Mouse (Mus musculus): ENCODE results near the gene Cct8l1.

Gene Cct8l1

GRCm38 (mm10) chr5:25515767-25516166 is at the start of gene Cct8l1:
Cct8l1 (plus strand) TSS chr5:25516067.
- DNase-seq (ENCODE audit: low spot score in 2 of 2): no peak

DNA sequence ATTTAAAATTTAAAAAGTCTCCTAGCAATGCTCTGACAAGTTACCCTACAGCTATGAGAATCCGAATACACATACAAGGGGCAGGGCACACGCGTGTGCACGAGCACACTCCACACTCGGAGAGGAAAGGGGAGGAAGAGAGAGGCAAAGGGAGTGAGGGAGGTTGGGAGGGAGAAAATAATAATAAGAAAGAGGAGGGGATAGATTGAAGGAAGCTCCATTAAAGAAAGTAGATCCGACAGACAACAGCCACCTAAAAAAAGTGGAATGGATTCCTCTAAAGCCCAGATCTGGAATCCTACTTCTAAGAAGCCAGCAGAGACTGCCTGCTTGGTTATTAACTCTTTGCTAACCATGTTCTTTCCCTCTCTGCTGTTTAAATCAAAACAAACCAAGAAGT is 43.8 kb upstream of the Cct8l1 start:
- DNase-seq (ENCODE audit: low spot score in 2 of 2): no peak

DNA sequence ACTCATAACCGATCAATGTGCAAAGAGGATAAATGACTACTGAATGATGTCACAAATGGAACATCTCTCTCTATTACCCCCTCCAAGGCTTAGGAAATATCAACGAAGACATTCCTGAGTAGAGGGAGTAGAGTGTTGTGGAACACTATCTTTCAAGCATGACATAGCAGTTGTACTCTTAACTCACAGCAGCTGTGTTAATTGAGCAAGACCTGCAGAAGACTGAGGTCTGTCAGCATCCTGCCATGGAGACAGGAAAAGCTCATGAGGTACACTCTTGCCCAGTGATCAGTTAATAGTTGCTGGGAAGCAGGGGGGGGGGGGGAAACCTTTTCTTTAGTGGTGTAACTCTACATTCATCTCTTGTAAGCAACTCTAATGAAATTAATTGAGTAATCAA is 40.1 kb upstream of the Cct8l1 start:
- DNase-seq (ENCODE audit: low spot score in 2 of 2): no peak

DNA sequence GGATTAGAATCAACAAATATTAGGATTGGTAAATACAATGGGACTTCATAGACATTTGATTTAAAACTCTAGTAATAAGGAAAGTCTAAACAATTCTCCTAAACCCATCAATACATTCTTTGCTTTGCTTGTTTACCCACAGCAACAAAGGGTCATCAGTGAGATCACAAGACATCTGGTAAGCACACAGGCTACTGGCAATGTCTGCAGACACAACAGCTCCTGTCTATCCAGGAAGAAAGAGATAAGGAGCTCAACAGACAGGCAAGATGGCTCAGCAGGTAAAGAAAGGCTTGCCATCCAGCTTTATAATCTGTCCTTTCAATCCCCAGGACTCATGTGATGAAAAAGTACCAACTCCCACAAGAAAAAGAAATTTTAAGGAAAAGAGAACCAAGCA is 37.0 kb upstream of the Cct8l1 start:
- no peak for DNase-seq (ENCODE audit: low spot score in 2 of 2)

DNA sequence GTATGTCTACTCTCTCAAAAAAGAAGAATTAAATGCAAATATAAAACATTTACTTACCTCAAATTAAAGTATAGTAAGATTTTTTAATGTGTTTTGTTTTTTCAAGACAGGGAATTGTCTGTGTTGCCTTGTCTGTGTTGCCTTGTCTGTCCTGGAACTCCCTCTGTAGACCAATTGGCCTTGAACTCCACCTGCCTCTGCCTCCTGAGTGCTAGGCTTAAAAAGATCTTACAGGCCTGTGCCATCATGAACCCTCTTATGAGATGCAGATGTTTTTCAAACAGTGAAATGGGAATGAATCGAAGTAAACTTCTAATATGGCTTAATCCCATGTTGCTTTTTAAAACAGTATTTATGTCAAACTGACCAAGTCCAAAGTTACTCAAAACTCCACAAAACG is 19.2 kb upstream of the Cct8l1 start:
- DNase-seq (ENCODE audit: low spot score in 2 of 2): no peak

DNA sequence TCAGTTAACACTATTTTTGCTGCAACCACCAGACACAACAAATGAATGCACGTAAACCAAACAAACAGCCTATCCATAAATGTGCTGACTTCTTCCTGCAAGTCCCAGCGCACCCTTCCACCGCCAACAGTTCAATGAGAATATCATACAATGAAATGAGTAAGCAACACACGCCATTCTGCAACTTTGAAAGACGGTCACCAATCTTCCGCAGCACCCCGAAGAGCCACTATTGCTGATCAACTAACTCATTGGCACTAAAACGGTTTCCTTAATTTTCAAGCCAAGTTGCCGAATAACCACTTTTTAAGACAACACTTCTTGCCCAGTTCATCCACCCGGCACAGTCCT is 18.5 kb upstream of the Cct8l1 start:
- no peak for DNase-seq (ENCODE audit: low spot score in 2 of 2)

DNA sequence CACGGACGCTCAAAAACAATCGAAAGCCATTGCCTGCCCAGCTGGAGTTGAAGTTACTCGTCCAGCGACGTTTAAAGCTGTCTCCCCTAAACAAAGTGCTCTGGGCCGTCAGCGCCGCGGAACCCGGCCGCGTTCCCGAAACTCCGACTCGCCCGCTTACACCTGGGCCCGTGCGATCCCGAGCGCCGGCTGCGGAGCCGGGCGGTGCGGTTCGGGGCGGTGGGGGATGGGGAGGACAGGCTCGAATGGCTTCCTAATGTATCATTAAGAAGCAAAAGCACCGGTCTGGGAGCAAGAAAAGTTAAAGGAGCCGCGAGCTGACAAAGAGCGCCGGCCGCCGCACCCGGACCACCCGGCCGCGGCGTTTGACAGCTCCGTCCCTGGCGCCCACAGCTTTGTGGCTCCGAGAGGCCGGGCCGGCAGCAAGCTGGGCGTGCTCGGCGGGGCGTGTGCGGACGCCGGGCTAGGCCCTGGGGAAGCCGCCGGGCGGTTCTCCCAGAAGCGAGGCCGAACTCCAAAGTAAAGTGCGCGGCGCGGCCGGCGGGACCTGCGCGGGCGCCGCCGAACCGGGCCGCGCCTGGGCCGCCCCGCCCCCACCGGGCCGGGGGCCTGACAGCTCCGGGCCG is 18.0 kb upstream of the Cct8l1 start:
- DNase-seq (ENCODE audit: low spot score in 2 of 2): peak; percentile 29 to 48

DNA sequence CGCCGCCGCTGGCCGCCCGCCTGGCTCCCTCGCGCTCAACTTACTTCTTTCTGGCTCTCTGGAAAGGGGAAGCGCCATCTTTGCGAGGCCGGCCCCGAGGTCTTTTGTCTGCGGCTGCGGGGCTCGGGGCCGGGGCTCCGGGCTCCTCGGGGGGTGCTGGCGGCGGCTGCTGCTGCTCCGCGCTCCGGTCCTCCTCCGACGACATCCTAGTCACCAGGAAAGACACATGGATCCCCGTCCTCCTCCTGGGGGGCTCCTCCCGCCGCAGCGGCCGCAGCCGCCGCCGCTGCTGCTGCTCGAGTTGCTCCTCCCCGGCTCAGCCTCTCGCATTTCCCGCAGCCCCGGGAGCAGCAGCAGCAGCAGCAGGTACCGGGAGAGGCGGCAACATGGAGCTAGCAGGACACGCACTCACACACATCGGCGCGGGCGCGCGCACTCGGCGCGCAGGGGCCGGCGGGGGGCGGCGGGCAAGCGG is 17.5 kb upstream of the Cct8l1 start, which contains the start of gene Kmt2c:
TSS of gene Kmt2c (minus strand) at position 438 of the 475 bp plus-strand sequence.
- peak; percentile 44 to 62 for DNase-seq (ENCODE audit: low spot score in 2 of 2)

DNA sequence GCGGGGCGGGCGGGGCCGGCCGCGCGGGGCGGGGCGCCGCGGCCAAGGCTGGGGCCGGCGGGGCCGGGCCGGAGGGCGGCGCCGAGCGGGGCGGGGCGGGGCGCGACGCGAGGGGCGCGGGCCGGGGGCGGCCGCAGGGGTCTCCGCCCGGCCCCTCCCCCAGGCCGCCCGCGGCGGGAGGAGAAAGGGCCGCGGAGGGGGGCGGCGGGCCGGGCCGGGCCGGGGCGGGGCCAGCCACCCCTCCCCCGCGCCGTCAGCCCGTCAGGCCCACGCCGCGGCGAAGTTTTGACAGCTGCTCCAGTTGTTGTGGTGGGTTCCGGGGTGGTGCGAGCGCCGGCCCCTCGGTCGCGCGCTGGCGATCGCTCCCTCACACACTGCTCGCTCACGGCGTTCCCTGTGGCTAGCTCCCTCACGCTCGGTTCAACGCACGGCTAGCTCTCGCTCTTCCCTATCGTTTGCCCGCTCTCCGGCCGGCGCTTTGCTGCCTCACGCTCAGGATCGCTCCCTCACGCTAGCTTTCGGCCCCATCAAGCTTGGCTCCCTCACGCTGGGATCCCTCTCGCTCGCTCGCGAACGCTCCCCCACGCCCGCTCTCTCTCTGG is 16.9 kb upstream of the Cct8l1 start:
- no peak for DNase-seq (ENCODE audit: low spot score in 2 of 2)

GRCm38 (mm10) chr5:25499423-25500398 is 16.2 kb upstream of the Cct8l1 start:
- peak; percentile 95 for DNase-seq (ENCODE audit: low spot score in 2 of 2)

- DNase-seq (ENCODE audit: low spot score in 2 of 2): no peak
Observed at GRCm38 (mm10) chr5:25500686-25501085, 15.2 kb upstream of the Cct8l1 start.

DNA sequence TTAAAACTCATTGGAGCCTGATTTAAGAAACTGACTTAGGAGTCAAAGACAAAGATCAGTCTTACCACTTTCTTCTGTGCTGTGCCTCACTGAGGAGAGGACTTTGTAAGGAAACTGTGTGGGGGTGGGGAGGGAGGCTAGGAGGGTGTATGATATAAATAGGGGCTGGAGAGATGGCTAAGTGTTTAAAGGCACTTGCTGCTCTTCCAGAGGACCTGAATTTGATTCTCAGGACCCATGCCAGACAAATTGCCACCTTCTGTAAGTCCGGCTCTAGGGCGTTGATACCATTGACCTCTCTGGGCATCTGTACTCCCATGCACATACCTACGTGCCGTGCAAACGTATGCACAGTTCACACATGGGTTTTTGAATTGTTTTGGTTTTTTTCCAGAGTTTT is 9.8 kb upstream of the Cct8l1 start:
- DNase-seq (ENCODE audit: low spot score in 2 of 2): no peak

GRCm38 (mm10) chr5:25516301-25516895 is 531 bp downstream of the Cct8l1 start:
- DNase-seq (ENCODE audit: low spot score in 2 of 2): no peak

DNA sequence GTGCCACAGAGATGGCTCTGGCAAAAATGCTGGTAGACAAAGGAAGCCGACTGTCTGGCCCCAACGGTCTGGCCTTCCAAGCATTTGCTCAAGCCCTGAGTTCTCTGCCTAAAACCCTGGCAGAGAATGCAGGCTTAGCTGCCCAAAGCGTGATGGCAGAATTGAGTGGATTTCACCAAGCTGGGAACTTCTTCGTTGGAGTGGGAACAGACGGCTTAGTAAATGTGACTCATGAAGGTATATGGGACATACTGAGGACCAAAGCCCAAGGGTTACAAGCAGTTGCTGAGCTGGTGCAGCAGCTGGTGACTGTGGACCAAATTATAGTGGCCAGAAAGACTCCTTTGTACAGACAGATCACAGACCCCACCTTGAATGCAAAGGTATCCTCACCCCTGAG is 1.7 kb downstream of the Cct8l1 start:
- no peak for DNase-seq (ENCODE audit: low spot score in 2 of 2)

DNA sequence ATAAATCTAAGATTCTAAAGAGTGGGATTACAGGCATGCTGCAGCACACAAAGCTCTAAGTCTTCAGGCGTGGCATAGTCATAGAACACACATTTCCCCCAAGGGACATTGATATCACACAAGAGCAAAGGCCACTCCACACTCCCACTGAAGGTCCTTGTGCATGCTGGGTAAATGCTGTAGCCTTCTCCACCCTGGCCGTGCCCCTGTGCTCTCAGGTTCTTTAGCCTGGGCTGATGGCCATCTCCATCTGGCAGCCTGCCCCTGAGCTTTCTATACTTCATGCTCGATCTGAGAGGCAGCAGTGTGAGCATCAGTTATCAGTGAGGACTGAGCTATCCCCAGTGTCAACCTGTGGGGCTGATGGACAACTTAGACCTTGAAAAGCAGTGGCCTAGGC is 4.0 kb downstream of the Cct8l1 start:
- DNase-seq (ENCODE audit: low spot score in 2 of 2): no peak

DNA sequence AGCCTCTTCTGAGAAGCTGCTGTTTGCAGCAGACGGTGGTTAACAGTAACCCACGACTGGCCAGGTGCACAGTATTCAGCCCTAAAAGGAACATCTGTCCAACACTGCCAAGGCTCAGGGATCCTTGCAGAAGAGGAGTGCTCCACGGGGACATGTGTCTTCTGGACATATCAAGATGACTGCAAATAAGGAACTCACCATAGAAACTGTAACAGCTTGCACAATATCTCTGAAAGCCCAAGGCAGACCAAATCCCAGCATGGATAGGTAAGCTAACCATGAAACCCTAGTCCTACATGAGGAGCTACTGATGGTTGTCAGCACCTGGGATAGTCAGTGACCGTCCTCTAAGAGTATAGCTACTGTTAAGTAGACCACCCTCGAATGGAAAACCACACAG is 5.6 kb downstream of the Cct8l1 start:
- no peak for DNase-seq (ENCODE audit: low spot score in 2 of 2)

GRCm38 (mm10) chr5:25526116-25526515 is 10.2 kb downstream of the Cct8l1 start:
- no peak for DNase-seq (ENCODE audit: low spot score in 2 of 2)

- no peak for DNase-seq (ENCODE audit: low spot score in 2 of 2)
Observed at GRCm38 (mm10) chr5:25526926-25527325, 11.1 kb downstream of the Cct8l1 start.

DNA sequence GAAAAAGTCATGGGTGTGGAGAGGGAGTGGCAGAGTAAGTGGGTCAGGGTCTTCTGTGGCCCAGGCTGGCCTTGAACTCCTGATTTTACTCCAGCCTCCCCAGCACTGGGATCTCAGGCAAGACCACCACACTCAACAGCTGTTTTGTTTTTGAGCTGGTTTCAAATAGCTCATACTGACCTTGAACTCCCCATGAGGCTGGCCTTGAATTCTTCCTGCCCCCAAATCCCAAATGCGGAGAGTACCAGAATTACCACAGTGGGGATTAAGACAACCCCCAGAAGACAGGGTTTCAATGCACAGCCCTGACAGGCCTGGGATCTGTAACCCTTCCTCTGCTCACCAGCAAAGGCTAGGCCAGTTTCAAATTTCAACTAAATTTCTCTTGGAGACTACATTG is 12.1 kb downstream of the Cct8l1 start:
- DNase-seq (ENCODE audit: low spot score in 2 of 2): no peak

GRCm38 (mm10) chr5:25528851-25529528 is 13.1 kb downstream of the Cct8l1 start:
- no peak for DNase-seq (ENCODE audit: low spot score in 2 of 2)

Data from frontal cortex, postnatal 14 days (tissue).